Mouse (Mus musculus): Measurements from ENCODE around the gene Ackr3.

Ackr3 gene

GRCm38 (mm10) chr1:90248966-90249735 is 45.4 kb downstream of the Ackr3 start:
- ATAC-seq (ENCODE audit: insufficient number of reproducible peaks, low FRiP score, low TSS enrichment): no peak

- ATAC-seq (ENCODE audit: insufficient number of reproducible peaks, low FRiP score, low TSS enrichment): no peak
Measured at GRCm38 (mm10) chr1:90250419-90250818, 46.6 kb downstream of the Ackr3 start.

DNA sequence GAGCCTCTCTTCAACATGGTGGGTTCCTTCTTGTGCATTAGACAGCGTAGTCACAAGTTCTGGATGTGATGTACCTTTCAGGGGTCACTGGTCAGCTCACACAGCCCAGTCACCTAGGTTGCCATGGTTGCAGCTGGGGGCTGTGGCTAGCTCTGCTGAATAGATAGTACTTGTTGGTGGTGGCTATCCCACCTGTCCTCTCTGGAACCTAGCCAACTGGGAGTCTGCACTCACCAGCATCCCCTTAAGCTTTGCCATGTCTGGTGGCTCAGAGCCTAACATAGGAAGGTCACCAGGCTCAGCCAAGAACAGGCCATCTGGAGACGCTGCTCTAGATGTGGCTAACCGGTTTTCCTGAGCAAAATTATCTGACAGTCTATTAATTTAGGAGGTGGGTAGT is 47.4 kb downstream of the Ackr3 start:
- ATAC-seq (ENCODE audit: insufficient number of reproducible peaks, low FRiP score, low TSS enrichment): peak; percentile 27; the same call in 1 of the 2 replicates

- ATAC-seq (ENCODE audit: insufficient number of reproducible peaks, low FRiP score, low TSS enrichment): no peak
Measured at GRCm38 (mm10) chr1:90253465-90253864, 49.7 kb downstream of the Ackr3 start.

DNA sequence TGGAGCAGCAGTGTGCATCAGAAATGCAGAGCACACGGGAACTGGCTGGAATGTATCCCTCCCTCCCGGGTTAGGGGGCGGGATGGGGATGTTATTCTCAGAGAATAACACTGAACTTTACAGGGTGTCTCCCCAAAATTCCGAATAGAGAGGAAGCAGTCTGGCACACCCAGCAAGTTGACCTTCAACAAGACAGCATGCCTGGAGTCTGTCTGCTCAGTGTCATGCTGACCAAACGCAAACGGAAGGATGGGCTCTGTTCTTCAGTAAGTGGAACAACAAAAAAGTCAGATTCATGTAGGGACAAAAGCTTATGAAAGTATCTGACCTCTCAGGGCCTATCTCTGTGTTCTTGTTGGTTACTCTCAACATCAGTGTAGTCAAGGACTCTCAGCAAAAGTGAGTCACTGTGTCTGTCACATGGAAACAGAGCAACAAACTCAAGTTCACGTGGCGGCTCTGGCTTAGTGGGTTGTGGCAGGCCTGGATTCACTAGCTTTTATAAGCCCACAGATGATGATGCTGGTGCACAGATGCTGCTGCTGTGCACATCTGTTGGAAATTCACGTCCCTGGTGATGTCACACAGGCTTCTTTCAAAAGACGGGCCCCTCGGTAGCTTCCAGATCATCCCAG is 54.6 kb downstream of the Ackr3 start:
- no peak for ATAC-seq (ENCODE audit: insufficient number of reproducible peaks, low FRiP score, low TSS enrichment)

DNA sequence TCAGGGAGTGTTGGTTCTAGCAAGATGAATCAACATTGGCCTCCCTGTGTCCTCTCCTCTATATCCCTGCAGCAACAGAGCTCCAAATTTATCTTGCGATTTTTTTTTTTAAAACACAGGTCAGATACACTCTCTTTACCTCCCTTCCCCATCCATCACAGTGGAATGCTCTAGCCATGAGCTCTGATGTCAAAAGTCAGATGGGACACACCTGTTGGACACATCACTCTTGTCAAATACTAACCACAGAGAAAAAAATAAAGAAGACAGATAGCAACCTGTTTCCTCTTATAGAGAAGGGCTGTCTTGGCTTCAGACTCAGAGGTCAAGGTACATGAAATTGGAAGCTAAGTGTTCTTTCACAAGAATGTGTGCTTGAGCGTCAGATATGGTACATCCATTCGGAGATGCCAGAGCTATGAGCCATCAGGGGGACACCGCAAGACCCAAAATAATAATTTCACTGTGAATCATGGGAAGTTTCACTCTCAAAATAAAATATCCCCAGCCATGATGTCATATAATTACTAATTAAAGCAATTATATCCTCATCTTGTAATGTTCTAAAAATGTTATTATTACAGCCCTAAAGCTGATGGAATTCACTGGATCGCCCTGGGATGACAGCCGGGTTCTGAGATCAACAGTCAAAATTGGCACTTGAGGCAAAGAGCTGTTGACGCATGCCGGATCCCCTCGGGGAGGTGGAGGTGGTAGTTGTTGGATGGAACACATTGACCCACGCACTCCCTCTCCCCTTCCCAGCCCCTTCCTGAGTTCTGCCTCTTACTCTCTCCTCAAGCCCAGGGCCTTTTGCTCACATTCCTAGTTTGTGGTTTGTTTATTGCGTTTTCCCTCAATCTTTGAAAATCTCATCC is 57.2 kb downstream of the Ackr3 start:
- ATAC-seq (ENCODE audit: insufficient number of reproducible peaks, low FRiP score, low TSS enrichment): no peak

GRCm38 (mm10) chr1:90262380-90262779 is 58.6 kb downstream of the Ackr3 start:
- ATAC-seq (ENCODE audit: insufficient number of reproducible peaks, low FRiP score, low TSS enrichment): no peak
